Mouse (Mus musculus) megakaryocyte-erythroid progenitor cell, adult 5-6 weeks (primary cell): ENCODE measurements around the gene Defb7. TPM values are rescaled to one million over a fixed set of nuclear protein-coding genes. Genes with fewer than 3 reads are reported as not detected.

Experiments used
- ATAC-seq: replicated peaks from 2 replicates; pipeline ENCODE4 v1.8.0; 2016; ENCODE audit warnings: mild to moderate bottlenecking, inconsistent platforms; ENCODE audit not compliant: severe bottlenecking, poor library complexity, low FRiP score, low TSS enrichment
- total RNA-seq, 2 experiments: library from RNA; stranded (forward) in 1 of 2; stranded (reverse) in 1 of 2; fragments of 200-1000, 215-1000 nt in 1 of 2; fragments of >200 nt in 1 of 2; fragmentation: Nextera tagmentation in 1 of 2; gene quantifications; 2 replicates each; pipeline ENCODE4 v1.2.3; 2014 to 2017

The Defb7 gene
- total RNA-seq (2014; fragmentation: Nextera tagmentation): not detected in 2 replicates
- not detected in 2 replicates for total RNA-seq (2017)

- no peak for ATAC-seq
Observed at GRCm38 (mm10) chr8:19494797-19495196, at the start of gene Defb7. Gene Defb7 (plus strand): TSS chr8:19495097.

GRCm38 (mm10) chr8:19446378-19446777, 48.5 kb upstream of the Defb7 start:
- no peak for ATAC-seq

GRCm38 (mm10) chr8:19461355-19461754, 33.5 kb upstream of the Defb7 start:
- ATAC-seq: no peak

- no peak for ATAC-seq
Observed at GRCm38 (mm10) chr8:19469026-19469425, 25.9 kb upstream of the Defb7 start.

- no peak for ATAC-seq
Observed at GRCm38 (mm10) chr8:19500524-19500923, 5.6 kb downstream of the Defb7 start.

GRCm38 (mm10) chr8:19535195-19535829, 40.4 kb downstream of the Defb7 start:
- no peak for ATAC-seq

GRCm38 (mm10) chr8:19540376-19540775, 45.5 kb downstream of the Defb7 start:
- ATAC-seq: no peak

Other genes with a start within 250 kb of the Defb7 start
- not detected in 2 replicates for gene Defb5, start 247.5 kb upstream of the Defb7 start, total RNA-seq (2014; fragmentation: Nextera tagmentation)
- not detected in 2 replicates for gene Defb5, start 247.5 kb upstream of the Defb7 start, total RNA-seq (2017)
- not detected in 2 replicates for gene Defb3, start 201.7 kb upstream of the Defb7 start, total RNA-seq (2014; fragmentation: Nextera tagmentation)
- not detected in 2 replicates for gene Defb3, start 201.7 kb upstream of the Defb7 start, total RNA-seq (2017)
- not detected in 2 replicates for gene Defb8, start 47.5 kb upstream of the Defb7 start, total RNA-seq (2014; fragmentation: Nextera tagmentation)
- not detected in 2 replicates for gene Defb8, start 47.5 kb upstream of the Defb7 start, total RNA-seq (2017)
- gene 4930467E23Rik, start 234.5 kb downstream of the Defb7 start, total RNA-seq (2014; fragmentation: Nextera tagmentation): not detected in 2 replicates
- gene 4930467E23Rik, start 234.5 kb downstream of the Defb7 start, total RNA-seq (2017): 0.38 TPM in 1 of 2 replicates, not detected in the other